Mouse (Mus musculus) brain, adult 2 months (tissue): ENCODE measurements at regions not wholly inside any gene's neighbourhood (a gene's known extent, or its start where the extent isn't known, plus 50 kb on each side); places are given as distances from the start of the nearest gene placed in this dataset.

Experiments
- DNase-seq: peaks from one replicate; pipeline ENCODE4 v3.0.0; 2011; ENCODE audit warnings: low read depth, low spot score

GRCm38 (mm10) chr3:17661987-17662386, 286.2 kb upstream of the Cypt12 start:
- DNase-seq: no peak

GRCm38 (mm10) chr3:17667016-17667415, 281.2 kb upstream of the Cypt12 start:
- peak; percentile 61 for DNase-seq

- DNase-seq: peak; percentile 13
Observed at GRCm38 (mm10) chr3:17668839-17669238, 279.4 kb upstream of the Cypt12 start.
